Mouse (Mus musculus) cerebellum, adult 9-11 months (tissue): ENCODE data around the gene Clec1a.
"Not testable (repeated sequence)": the region's sequence is repeated elsewhere in the genome, so short reads cannot be mapped to it uniquely, and the experiment has no call there.

Source experiments
- DNase-seq: peaks from one replicate; pipeline ENCODE4 v3.0.0; 2022

Clec1a gene

DNA sequence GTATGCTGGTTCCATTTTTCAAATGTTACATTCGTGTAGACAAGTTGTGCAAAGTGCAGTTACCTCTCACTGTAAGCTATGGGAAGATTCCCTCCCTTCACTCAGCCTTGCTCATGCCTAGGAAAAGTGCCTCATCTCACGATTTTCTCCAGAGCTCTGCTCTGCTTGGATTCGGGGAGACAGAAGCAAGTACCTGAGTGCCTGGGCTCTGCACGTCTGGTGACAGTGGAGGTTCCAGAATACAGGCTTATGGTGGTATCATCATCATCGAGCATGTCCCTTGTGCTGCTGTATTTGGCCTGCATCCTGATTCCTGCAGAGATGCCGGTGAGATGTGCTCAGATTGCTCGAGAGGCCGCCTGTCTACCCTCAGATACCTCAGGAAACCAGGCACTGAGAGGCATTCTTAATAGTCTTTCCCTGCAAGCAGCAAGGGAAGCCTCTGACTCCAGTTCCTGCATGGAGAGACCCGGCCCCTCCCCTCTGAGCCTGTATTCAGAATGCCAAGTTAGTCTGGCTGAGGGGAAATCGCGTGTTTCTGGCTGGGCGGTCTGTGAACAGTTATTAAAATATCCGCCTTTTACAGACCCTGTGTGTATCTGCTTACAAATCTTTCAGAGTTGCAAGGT lies at the start of gene Clec1a:
Gene Clec1a (minus strand): TSS at position 590 of the 629 bp plus-strand sequence.
- DNase-seq, result no peak

DNA sequence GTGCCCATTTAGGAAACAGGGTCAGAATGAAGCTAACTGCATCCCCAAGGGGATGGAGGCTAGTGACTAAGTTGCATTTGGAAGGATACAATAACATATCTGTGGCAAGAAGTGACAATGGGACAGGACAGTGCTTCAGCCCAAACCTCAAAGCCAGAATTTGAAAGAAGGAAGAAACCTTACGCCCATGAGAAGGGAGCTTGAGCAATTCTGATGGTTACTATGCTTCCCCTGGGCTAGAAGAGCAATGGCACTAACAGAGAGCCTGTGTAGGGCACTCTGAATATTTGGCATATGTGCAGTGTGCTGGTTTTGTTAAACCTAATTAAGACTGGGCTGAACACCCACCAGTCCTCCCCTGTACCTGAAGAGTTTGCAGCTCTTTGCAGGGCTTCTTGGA lies 47.7 kb upstream of the Clec1a start:
- not testable (repeated sequence) for DNase-seq

DNA sequence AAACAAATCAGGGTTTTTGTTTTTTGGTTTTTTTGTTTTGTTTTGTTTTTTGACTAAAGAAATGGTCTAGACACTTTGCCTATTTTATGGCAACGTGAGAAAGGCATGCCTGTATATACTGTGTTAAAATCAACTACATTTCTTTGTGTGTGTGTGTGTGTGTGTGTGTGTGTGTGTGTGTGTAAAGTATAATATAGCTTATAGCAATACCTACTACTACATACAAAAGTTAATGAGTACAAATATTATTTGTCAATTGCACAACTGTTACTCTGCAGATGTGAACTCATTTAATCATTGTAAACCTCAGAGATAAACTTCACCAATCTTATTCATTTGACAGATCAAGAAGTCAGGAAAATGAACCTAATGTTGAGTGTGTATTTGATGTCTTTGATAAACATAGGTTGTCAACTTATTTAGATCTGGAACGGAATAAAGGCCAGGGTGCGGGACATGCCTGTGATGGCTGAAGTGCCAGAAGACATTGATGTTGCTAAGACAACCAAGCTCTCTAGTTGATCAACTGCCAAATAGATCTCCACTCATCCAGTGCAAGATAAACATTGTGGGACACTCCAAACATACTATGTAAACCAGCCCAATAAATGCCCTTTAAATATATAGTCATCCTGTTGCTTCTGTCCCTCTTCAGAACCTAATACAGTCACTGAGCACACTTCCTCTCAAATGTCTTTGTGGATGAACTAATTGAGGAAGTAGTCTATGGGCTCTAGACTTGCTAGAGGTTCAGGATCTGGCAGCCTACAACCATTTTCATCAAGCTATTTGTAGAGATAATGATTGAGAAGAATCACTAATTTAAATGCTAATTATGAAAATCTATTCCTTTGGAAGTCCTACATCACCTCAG lies 45.8 kb upstream of the Clec1a start:
- no peak for DNase-seq

DNA sequence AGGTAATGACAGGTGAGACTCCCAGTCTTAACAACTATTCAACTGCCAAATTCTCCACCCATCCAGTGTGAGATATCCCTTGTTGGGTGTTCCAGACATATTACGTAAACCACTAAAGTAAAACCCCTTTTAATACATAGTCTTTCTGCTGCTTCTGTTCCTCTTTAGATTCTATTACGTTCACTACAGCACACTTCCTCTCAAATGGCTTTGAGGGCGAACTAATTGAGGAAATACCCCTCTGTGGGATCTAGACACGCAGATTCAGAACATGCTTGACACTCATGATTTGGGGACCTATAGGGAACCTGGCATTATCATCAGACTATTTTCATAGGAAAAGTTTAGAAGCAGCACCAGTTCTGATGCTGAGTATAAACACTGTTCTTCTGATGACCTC lies 43.1 kb upstream of the Clec1a start:
- DNase-seq, result no peak

DNA sequence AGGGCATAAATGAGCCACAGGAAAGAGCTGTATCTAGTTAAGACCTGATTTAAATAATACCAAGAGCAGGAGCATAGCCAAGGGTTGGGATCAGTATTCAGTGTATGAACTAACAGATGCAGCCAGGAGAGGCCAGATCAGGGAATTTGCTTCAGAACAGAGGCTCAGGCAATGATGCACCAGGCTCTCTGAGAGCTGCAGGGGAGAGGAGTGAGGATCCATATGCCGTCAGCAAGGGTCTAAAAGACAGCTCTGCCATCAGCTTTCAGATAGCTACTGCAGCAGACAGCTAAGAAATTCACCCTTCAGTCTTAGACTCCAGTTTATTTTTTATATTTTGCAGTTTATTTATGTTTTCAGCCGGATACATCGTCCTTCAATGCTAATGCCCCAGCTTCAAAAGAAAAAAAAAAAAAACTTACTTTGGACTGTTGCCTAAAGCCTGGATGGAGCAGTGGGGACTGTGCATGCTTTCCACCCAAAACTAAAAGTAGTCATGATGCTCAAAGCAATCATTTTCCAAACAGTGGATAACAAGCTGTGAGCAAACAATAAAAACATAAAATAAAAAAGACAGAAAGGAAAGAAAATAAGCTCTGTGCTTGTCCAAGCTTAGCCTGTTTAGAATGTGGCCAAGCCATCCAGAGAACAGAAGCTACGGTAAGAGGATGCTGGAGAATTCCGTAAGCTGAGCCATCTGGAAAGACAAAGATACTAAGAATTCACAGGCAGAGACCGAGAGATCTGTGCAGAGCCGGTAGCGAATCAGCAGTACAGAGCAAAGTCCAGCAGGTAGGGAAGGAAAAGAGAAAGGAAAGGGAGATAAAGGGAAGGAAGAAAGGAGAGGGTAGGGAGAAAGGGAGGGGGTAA lies 28.5 kb upstream of the Clec1a start:
- DNase-seq, result no peak

DNA sequence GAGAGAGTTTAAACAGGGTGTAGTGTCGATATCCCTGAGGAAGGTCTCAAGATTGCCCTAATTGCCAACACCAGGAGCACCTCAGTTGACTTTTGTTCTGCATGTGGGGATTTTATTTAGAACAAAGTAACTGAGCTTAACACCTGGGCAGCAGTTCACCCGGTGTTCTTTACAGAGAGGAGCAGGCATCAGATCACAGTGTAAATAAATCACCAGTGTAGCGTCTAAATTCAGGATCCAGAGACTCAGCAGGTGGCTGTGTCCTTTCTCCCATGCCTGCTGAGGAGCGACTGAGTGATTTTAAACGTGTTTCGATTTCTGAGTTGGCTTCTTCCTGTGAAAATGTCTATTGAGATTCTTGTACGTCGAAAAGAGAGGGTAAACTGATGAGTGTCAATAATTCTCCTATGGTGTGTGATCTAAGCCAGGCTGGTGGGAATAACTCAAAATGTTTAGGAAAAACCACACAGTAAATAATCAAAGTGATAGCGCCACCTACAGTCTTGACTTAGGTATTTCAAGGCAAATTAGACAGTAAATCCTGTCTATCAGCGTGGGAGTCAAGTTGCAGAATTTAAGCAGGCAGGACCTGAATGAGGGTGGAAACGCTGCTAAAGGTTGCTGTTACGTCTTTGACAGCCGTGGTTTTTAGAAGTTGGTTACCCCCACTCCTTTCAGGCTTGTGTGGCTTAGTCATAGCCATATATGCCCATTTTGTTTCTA lies 24.8 kb upstream of the Clec1a start:
- no peak for DNase-seq

DNA sequence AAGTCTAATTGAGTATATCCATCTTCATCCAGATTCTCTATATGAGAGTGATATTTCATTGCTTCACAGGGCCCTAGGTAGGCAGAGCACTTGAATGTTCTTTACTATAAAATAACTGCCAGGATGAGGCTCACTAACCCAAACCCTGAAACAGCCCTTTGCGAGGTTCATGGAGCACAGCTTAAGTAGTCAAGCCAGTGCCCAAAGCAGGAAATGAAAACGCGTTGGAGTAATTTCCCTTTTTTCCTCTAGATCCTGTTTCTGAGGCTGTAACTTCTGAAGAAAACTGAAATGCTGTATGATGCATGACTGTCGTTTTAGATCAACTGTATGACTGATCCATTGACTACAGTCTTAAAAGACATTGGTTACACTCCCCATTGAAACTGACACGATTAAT lies 20.8 kb upstream of the Clec1a start:
- DNase-seq, result no peak

DNA sequence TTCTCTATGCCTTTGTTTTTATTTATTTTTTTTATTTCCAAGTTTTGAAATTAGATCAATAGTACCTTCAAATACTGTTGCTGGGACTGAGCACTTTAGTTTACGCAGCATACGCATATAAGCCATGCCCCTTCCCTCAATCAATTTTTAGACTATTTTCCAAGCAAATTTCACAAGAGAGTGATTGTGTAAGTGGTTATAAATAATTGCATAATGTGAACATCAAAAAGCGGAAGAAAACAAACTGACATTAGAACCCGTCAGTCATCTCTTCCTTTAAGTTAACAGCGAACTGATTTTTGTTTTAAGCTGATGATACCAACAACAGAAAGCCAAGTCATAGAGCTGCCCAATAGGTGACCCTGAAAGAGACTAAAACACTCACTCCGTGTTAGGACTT lies 19.6 kb upstream of the Clec1a start:
- no peak for DNase-seq

DNA sequence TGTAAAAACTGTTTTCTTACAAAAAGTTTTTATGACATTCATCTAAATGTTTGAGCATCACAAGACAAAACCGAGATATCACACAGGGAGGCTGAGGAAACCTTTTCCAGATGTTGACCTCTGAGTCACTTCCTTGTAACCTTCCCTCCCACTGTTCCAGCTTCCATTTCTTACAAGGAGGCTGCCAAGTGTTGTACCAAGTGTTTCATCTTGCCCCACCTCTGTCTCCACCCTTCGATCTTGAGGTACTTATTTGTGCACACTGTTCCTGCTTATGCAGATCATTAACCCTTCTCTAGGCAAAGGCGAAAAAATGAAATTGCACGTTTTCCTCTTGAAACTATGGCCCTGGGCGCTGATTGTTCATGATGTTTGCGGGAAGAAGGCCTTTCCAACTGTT lies 2.1 kb downstream of the Clec1a start:
- DNase-seq, result no peak

DNA sequence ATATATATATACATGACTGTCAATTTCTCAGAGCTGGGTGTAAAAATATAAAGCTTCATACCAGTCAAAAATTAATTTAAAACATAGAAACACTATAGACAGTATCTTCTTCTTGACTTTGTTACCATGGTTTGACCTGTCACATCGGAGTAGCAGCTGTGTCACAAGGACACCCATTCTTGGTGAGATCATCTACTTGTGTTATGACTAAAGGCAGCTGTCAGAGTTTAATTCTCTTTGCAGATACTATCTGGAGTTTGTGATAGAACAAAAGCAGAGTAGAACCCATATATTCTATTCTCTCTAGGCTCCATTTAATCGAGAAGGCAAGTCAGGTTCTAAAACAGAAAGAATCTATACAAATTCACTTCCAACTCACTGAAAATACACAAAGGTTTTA lies 13.8 kb downstream of the Clec1a start:
- no peak for DNase-seq

DNA sequence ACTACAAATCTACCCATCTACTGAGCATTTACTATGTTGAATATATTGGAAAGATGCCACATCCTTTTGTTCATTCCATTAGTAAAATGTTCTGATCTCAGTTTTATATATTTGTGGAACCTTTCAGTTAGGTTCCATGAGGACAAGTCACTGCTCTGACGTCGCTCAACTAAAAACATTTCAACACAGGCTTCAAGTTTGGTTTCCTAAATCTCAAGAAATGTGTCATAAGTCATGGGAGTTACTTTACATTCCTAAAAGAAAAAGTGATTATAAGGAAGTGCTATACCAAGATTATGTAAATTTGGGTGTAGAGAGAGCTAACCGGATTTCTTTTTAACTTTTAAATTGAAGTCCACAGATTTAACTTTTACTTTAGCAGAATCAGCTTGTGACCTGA lies 15.8 kb downstream of the Clec1a start:
- DNase-seq, result no peak

DNA sequence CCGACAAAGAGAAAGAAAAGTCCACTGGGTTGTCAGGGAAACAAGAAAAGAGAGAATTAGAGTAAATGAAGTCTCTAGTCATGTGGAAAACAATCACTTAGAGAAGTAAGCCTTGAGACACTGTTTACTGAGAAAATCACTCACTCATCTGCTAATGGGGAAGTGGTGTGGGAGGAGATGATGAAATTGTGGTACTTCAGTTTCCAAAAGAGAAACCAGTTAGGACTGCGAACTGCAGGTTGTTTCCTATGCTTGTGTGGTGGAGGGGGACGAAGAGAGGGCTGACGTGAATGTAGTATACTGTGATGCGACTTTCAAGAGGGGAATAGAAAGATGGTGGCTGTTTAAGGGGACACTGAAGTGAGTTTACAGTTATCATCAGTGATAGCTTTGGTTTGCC lies 17.6 kb downstream of the Clec1a start:
- DNase-seq, result no peak

DNA sequence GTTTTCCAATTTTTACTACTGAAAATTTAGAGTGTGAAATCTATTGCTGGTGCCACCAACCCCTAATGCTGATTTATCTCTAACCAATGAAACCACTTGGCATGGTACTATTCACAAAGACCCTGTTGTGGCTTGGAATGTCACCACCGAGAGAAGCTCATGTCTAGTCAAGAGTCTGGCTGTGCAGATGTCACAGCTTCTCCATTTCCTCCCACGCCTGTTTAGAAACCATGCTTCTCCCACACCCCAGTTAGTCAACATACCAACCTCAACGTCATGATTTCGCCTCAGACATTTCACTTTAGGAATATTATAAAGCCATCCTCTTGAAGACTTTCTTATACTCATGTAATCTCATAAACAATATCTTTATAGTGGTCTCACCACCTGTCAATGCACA lies 24.5 kb downstream of the Clec1a start:
- DNase-seq, result no peak

DNA sequence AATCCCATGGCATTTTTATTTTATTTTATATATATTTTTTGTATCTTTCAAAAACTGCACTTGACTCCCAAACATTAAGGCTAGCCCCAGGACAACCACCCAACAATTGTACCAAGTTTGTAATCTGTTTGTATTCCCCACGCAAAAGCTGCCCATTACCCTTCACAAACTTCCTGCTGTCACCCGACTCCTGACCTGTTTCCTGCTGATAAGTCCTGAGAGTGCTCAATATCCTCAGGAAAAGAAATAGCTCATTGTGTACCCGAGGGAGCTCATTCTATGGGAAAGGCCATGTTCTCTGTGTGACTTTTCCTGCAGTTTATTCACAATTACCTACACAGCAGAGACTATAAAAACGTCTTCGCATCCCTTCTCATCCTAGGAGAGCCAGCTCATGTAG lies 26.0 kb downstream of the Clec1a start:
- DNase-seq, result no peak

DNA sequence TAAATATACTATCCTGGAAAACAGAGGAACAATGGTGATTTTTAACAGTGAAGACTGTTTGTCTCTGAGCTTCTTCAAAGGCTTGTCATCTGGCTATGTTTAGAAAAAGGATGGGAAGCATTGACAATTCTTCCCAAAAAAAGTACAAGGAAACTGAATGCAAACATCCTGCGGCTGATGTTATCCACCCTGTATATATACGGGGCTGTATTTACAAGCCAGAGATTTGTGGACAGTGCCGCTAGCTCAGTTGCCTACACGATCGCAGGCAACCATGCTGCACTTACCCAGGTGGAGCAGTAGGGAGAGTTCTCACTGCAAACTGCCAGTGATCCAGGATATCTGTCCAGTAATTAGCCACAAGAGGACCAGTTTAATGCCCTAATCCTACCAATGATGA lies 26.6 kb downstream of the Clec1a start:
- DNase-seq, result no peak

DNA sequence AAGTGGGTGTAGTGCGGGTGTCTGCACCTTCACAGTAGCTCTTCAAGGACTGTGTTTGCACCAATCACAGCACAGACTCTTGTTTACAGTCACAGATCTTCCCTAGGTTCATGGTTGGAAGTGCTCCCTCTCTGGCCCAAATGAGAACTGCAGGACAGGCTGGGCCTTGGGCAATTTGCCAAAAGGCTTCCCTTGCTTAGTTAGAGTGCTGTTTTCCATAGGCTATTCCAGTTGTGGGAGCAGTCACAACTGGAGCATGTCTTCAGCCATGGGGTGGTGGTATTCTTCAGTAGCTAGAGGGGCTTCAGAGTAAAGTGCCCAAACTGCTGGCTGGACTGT lies 28.1 kb downstream of the Clec1a start:
- DNase-seq, result peak; percentile 41

DNA sequence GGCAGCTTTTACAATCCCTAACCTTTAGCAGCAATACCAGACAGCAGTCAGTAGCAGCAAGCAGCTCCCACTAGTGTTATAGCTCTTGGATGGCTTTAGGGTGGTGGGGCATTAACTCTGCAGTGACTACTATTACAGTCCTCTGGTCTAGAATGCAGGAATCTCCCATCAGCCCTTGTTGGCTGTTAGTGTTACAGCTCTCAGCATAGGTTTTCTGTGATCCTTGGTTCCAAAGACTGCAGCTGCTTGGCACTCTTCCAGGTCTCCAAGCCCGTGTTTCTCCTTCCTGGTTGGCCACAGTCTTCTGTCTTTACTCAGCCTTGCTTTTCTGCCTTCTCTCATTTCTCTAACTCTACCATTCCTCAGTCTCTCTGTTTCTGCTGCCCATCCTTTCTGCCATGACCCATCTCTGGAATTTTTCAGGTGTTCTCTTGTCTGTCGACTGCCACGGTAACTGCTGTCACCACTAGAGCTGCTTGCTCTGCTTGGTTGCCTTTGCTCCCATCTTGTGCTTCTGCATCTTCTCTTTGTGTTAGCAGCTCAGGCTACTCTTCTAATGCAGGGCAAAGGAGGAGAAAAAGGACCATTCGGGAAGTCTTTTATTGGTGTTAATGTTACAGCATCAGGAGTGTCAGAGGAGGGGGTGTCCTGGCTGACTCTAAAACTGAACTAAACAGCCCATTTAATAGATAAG lies 28.6 kb downstream of the Clec1a start:
- DNase-seq, result no peak

DNA sequence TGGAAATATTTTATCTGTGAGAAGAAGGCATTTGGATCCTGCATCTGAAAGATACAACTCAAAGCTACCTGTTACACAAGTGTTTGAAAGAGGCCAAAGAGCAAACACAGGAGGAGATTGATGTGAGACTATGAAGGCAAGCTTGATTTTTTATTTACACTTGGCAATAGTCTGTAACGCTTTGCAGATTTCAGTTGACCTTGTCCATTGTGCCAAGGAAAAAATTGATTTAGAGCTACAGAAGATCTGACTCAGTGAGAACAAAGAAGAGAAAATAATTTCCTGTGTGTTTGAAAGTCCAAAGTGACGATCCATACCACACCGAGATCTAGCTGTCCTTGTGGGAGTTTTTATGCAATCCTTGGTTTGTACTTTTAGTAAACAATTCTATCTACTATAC lies 29.5 kb downstream of the Clec1a start:
- DNase-seq, result no peak

DNA sequence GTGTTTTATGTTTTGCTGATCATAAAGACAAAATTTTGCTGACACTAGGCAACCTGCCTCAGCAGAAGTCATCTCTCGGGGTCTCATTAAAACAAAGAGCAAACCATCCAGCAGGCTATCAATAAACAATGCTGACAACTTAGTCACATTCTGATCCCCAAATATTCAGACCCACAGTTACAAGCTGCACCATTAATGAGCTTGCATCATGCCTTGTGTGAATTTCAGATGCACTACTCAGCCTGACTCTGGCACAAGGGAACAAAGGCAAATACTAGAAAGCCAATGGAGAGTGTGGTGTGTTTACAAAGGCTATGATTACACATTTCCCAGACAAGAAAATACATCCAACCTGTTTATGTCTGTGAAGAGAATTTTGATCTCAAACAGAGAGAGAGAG lies 37.6 kb downstream of the Clec1a start:
- DNase-seq, result no peak

DNA sequence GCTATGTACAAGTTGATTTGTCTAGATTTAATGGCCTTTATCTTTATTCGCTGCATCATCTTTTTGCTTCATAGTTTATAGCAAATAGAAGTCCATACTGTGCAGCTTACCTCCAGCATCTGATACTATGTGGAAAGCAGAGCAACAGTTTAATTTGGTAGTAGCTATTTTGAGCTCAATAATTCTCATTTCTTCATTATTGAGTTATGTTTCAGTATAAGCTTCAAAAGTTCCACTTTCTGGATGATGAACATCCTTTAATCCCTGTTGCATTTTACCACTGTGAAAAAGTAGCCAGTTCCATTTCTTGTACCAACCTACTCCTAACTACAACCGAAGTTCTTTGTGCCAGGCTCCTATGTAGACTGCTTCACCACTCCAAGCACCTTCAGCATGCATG lies 43.2 kb downstream of the Clec1a start, which contains the start of gene Clec9a:
Gene Clec9a (plus strand): TSS at position 301 of the 400 bp plus-strand sequence.
- no peak for DNase-seq

DNA sequence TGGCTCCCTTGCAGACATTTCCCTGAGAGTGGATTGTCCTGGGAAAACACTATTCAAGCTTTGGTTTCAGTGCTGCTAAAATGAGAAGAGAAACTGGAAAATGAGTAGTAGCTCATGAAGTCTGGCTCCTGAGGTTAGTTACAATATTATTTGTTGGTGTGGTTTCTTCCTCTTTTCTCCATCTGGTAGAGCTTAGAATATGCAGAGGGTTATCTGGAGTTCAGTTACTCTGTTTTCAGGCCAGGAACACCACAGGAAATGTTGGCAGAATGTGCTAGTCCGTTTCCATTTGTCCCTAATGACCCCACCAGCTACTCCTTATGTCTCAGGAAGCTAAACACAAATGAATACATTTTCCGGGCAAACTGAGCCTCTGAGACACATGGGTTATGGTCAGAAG lies 44.5 kb downstream of the Clec1a start:
- no peak for DNase-seq

DNA sequence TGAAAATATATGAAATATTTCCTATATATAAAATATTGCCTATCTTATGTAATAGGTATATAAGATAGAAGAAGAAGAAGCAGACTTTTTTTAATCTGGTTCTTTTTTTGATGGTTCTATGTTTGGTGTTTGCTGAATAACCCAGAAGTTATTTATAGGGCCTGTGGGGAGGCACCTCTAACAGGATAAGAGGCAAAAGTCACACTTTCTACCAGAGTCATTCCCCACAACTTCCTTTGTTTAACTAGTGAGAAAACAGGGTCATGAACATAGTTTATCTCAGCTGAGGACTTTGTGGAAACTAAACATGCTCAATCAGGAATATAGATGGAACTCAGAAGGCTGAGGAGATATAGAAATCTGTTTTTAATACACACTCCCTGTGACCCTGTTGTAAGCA lies 45.8 kb downstream of the Clec1a start:
- DNase-seq, result no peak
